Mouse (Mus musculus) left cerebral cortex, adult 11 months (tissue): ENCODE measurements around the gene Nsun2.

ENCODE experiments used
- DNase-seq: peaks from one replicate; pipeline ENCODE4 v3.0.0; 2022; ENCODE audit warnings: low spot score

The Nsun2 gene

GRCm38 (mm10) chr13:69533405-69534333 lies at the start of gene Nsun2:
Gene Nsun2 (plus strand): TSS chr13:69533746.
- DNase-seq = no peak

- no peak for DNase-seq
Measured at GRCm38 (mm10) chr13:69485326-69485725, 48.2 kb upstream of the Nsun2 start.

- DNase-seq = no peak
Measured at GRCm38 (mm10) chr13:69485833-69486232, 47.7 kb upstream of the Nsun2 start.

GRCm38 (mm10) chr13:69487108-69487507 lies 46.4 kb upstream of the Nsun2 start:
- DNase-seq = no peak

GRCm38 (mm10) chr13:69487611-69488275 lies 45.8 kb upstream of the Nsun2 start:
- DNase-seq = no peak

GRCm38 (mm10) chr13:69488565-69489255 lies 44.8 kb upstream of the Nsun2 start:
- DNase-seq = no peak

- DNase-seq = no peak
Measured at GRCm38 (mm10) chr13:69489777-69490176, 43.8 kb upstream of the Nsun2 start.

- peak; percentile 68 for DNase-seq
Measured at GRCm38 (mm10) chr13:69492876-69493463, 40.6 kb upstream of the Nsun2 start.

- DNase-seq = no peak
Measured at GRCm38 (mm10) chr13:69498276-69498675, 35.3 kb upstream of the Nsun2 start.

- DNase-seq = no peak
Measured at GRCm38 (mm10) chr13:69502157-69502750, 31.3 kb upstream of the Nsun2 start.

GRCm38 (mm10) chr13:69502863-69503262 lies 30.7 kb upstream of the Nsun2 start:
- DNase-seq = no peak

GRCm38 (mm10) chr13:69506341-69507086 lies 27.0 kb upstream of the Nsun2 start:
- no peak for DNase-seq

- DNase-seq = no peak
Measured at GRCm38 (mm10) chr13:69507666-69508065, 25.9 kb upstream of the Nsun2 start.

- no peak for DNase-seq
Measured at GRCm38 (mm10) chr13:69509391-69510244, 23.9 kb upstream of the Nsun2 start.

GRCm38 (mm10) chr13:69515091-69515490 lies 18.5 kb upstream of the Nsun2 start:
- DNase-seq = no peak

GRCm38 (mm10) chr13:69517445-69517844 lies 16.1 kb upstream of the Nsun2 start:
- DNase-seq = no peak

- DNase-seq = no peak
Measured at GRCm38 (mm10) chr13:69519137-69519536, 14.4 kb upstream of the Nsun2 start.

GRCm38 (mm10) chr13:69522161-69522791 lies 11.3 kb upstream of the Nsun2 start:
- no peak for DNase-seq

GRCm38 (mm10) chr13:69523444-69524157 lies 9.9 kb upstream of the Nsun2 start:
- DNase-seq = no peak
